Mouse (Mus musculus): Measurements from ENCODE around the gene Nudc. TPM values are rescaled to one million over a fixed set of nuclear protein-coding genes. Genes with fewer than 3 reads are reported as not detected.
"Not testable (repeated sequence)": the region's sequence is repeated elsewhere in the genome, so short reads cannot be mapped to it uniquely, and the experiment has no call there.

Nudc gene
- polyA plus RNA-seq, 2 experiments, result 88.2 to 124 TPM

DNA sequence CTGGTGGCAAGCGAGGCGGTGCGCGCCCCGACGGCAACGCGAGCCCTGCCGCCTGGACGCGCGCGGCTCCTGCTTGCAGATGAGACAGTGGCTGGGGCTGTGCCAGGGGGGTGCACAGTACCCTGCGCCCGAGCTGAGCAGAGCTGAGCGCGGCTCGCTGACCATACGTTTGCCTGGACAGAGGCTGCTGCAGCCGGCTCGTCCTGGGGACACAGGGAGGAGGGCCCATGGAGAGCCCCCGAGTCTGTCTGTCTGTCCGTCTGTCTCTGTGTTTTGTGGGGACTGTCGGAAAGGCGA is 26.5 kb downstream of the Nudc start:
- DNase-seq (ENCODE audit: low read depth in 3 of 3, low spot score in 3 of 3) (no peak), ATAC-seq (ENCODE audit: insufficient read depth) (0 out of 2 replicates have a peak, but pooled peaks have one; percentile 21)
- TF ChIP-seq EP300 (IDR thresholded peaks at IDR 0.05; ENCODE audit: low read depth) (no peak), CTCF (IDR thresholded peaks at IDR 0.05; ENCODE audit: low read depth) (no peak)
- H3K9me3 ChIP-seq (ENCODE audit: control insufficient read depth, low read length), result no peaks in the 10 kb centered on the region
- H3K36me3 ChIP-seq (replicated peaks; ENCODE audit: control insufficient read depth, insufficient read depth, low read depth), result no peaks in the 10 kb centered on the region
- H3K27me3 ChIP-seq (ENCODE audit: control insufficient read depth, insufficient read depth, low read length), result peaks cover 27% of the 10 kb centered on the region
- WGBS (ENCODE audit: insufficient replicate concordance), result 13% methylated on average over 25 of the region's 25 CpGs
- no peak overlapping the region for H3K9ac ChIP-seq (replicated peaks)
- no peaks in the 10 kb centered on the region for H3K4me1 ChIP-seq (replicated peaks; ENCODE audit: control insufficient read depth in 2 of 2, insufficient read depth in 2 of 2, low read length in 1 of 2)
- H3K27ac ChIP-seq, result no peak overlapping the region
- peak overlapping the region; percentile 20 to 40; a peak in 3 of 4 replicates for H3K4me3 ChIP-seq (ENCODE audit: insufficient read depth in 1 of 2, low read depth in 2 of 2, low read length in 2 of 2)
- H3K4me2 ChIP-seq (ENCODE audit: low read depth), result peak overlapping the region; percentile 57

- no peaks in the 10 kb centered on the region for H3K36me3 ChIP-seq (replicated peaks; ENCODE audit: control insufficient read depth, insufficient read depth, low read depth)
- WGBS (ENCODE audit: insufficient replicate concordance), result 6% methylated on average over 54 of the region's 69 CpGs
These were observed 27.0 kb downstream of the Nudc start, which contains the start of gene Kdf1 for GRCm38 (mm10) chr4:133518601-133519368. Kdf1 (plus strand) TSS chr4:133518963.

GRCm38 (mm10) chr4:133512972-133513371 is 32.8 kb downstream of the Nudc start:
- no peak overlapping the region for H3K4me3 ChIP-seq (ENCODE audit: insufficient read depth in 1 of 2, low read depth in 2 of 2, low read length in 2 of 2)
- H3K36me3 ChIP-seq (replicated peaks; ENCODE audit: control insufficient read depth, insufficient read depth, low read depth), result no peaks in the 10 kb centered on the region
- H3K4me1 ChIP-seq (replicated peaks; ENCODE audit: control insufficient read depth in 2 of 2, insufficient read depth in 2 of 2, low read length in 1 of 2), result no peaks in the 10 kb centered on the region
- ATAC-seq (ENCODE audit: insufficient read depth) (0 out of 2 replicates have a peak, but pooled peaks have one; percentile 21), DNase-seq (ENCODE audit: low read depth in 3 of 3, low spot score in 3 of 3) (peak in 2 of 3 experiments; percentile 28 to 42)
- no peaks in the 10 kb centered on the region for H3K9me3 ChIP-seq (ENCODE audit: control insufficient read depth, low read length)
- 9% methylated on average over 8 of the region's 8 CpGs for WGBS (ENCODE audit: insufficient replicate concordance)
- TF ChIP-seq EP300 (IDR thresholded peaks at IDR 0.05; ENCODE audit: low read depth) (no peak), CTCF (IDR thresholded peaks at IDR 0.05; ENCODE audit: low read depth) (peak; percentile 94)
- no peak overlapping the region for H3K4me2 ChIP-seq (ENCODE audit: low read depth)
- no peak overlapping the region for H3K9ac ChIP-seq (replicated peaks)
- H3K27me3 ChIP-seq (ENCODE audit: control insufficient read depth, insufficient read depth, low read length), result peaks cover 2% of the 10 kb centered on the region
- no peak overlapping the region for H3K27ac ChIP-seq

More at GRCm38 (mm10) chr4:133518601-133519368, 27.0 kb downstream of the Nudc start, which contains the start of gene Kdf1:
- Histone ChIP-seq H3K9ac (replicated peaks) (no peak within 1 kb of the TSS), H3K27me3 (ENCODE audit: control insufficient read depth, insufficient read depth, low read length) (peaks cover 27% of the 10 kb centered on the region), H3K4me3 (ENCODE audit: insufficient read depth in 1 of 2, low read depth in 2 of 2, low read length in 2 of 2) (peak within 1 kb of the TSS; percentile 20 to 40; a peak in 3 of 4 replicates), H3K4me2 (ENCODE audit: low read depth) (peak within 1 kb of the TSS; percentile 57), H3K9me3 (ENCODE audit: control insufficient read depth, low read length) (no peaks in the 10 kb centered on the region), H3K4me1 (replicated peaks; ENCODE audit: control insufficient read depth in 2 of 2, insufficient read depth in 2 of 2, low read length in 1 of 2) (no peaks in the 10 kb centered on the region), H3K27ac (no peak within 1 kb of the TSS)
- ATAC-seq (ENCODE audit: insufficient read depth), result peak; percentile 33; the same call in 1 of the 2 replicates
- DNase-seq (ENCODE audit: low read depth in 3 of 3, low spot score in 3 of 3), result no peak
- TF ChIP-seq EP300 (IDR thresholded peaks at IDR 0.05; ENCODE audit: low read depth), result no peak
- TF ChIP-seq CTCF (IDR thresholded peaks at IDR 0.05; ENCODE audit: low read depth), result no peak

DNA sequence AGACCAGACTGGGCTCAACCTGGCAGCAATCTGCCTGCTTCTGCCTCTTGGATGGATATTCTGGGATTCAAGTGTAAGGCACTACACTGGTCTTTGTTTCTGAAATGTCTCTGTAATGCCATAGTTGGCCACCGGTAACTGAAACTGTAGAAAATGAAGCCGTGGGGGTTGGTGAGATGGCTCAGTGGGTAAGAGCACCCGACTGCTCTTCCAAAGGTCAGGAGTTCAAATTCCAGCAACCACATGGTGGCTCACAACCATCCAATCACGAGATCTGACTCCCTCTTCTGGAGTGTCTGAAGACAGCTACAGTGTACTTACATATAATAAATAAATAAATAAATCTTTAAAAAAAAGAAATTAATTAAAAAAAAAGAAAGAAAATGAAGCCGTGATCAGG is 33.3 kb downstream of the Nudc start:
- not testable (repeated sequence) for H3K9ac ChIP-seq (replicated peaks); H3K27me3 ChIP-seq (ENCODE audit: control insufficient read depth, insufficient read depth, low read length); H3K4me3 ChIP-seq (ENCODE audit: insufficient read depth in 1 of 2, low read depth in 2 of 2, low read length in 2 of 2); H3K4me1 ChIP-seq (replicated peaks; ENCODE audit: control insufficient read depth in 2 of 2, insufficient read depth in 2 of 2, low read length in 1 of 2); H3K27ac ChIP-seq; H3K9me3 ChIP-seq (ENCODE audit: control insufficient read depth, low read length); H3K36me3 ChIP-seq (replicated peaks; ENCODE audit: control insufficient read depth, insufficient read depth, low read depth); ATAC-seq (ENCODE audit: insufficient read depth); DNase-seq (ENCODE audit: low read depth in 3 of 3, low spot score in 3 of 3); H3K4me2 ChIP-seq (ENCODE audit: low read depth)
- 47% methylated on average over 4 of the region's 5 CpGs for whole genome bisulfite sequencing (ENCODE audit: insufficient replicate concordance)

- Histone ChIP-seq H3K9ac (replicated peaks) (no peak overlapping the region), H3K27me3 (ENCODE audit: control insufficient read depth, insufficient read depth, low read length) (peaks cover 5% of the 10 kb centered on the region; the same call in 1 of the 2 replicates), H3K36me3 (replicated peaks; ENCODE audit: control insufficient read depth, insufficient read depth, low read depth) (no peaks in the 10 kb centered on the region), H3K4me3 (ENCODE audit: insufficient read depth in 1 of 2, low read depth in 2 of 2, low read length in 2 of 2) (no peak overlapping the region), H3K27ac (no peak overlapping the region), H3K4me1 (replicated peaks; ENCODE audit: control insufficient read depth in 2 of 2, insufficient read depth in 2 of 2, low read length in 1 of 2) (no peaks in the 10 kb centered on the region), H3K9me3 (ENCODE audit: control insufficient read depth, low read length) (no peaks in the 10 kb centered on the region), H3K4me2 (ENCODE audit: low read depth) (no peak overlapping the region)
- ATAC-seq (ENCODE audit: insufficient read depth) (no peak), DNase-seq (ENCODE audit: low read depth in 3 of 3, low spot score in 3 of 3) (no peak)
- no peak for TF ChIP-seq EP300 (IDR thresholded peaks at IDR 0.05; ENCODE audit: low read depth)
- TF ChIP-seq CTCF (IDR thresholded peaks at IDR 0.05; ENCODE audit: low read depth), result no peak
- WGBS (ENCODE audit: insufficient replicate concordance), result 48% methylated on average over 5 of the region's 5 CpGs
These were observed 34.7 kb downstream of the Nudc start for GRCm38 (mm10) chr4:133511050-133511449.
